Mouse (Mus musculus): ENCODE data around the gene Mthfd1l.

DNA sequence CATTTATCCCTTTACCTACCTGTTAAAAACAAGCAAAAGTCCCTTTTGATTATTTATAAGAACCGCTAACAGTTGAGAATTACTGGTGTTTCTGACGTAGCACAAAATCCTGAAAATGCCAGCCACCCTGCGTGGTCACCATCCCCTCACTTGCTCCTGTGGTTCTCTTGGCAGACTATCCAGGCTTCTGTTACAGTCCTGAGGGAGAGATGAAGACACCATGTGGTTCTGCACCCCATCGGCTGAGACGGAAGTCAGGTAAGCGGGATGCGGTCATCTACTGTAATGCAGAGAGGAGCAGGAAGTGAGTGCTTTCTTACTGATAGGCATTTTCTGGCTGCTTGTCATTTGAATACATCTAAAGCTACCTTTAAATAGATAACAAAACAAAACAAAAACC is 25.6 kb upstream of the Mthfd1l start:
- no peak for TF ChIP-seq TCF3 (IDR thresholded peaks at IDR 0.05; ENCODE audit: insufficient read length, low read depth)
- no peak for TF ChIP-seq POLR2AphosphoS2 (IDR thresholded peaks at IDR 0.05; ENCODE audit: insufficient read length, low read depth)
- no peak for TF ChIP-seq POLR2A (IDR thresholded peaks at IDR 0.05; ENCODE audit: insufficient read length, low read depth)
- no peak for TF ChIP-seq MAX (IDR thresholded peaks at IDR 0.05; ENCODE audit: low read depth)
- TF ChIP-seq REST (IDR thresholded peaks at IDR 0.05; ENCODE audit: insufficient read depth, insufficient read length), result no peak
- TF ChIP-seq MYOD1 (IDR thresholded peaks at IDR 0.05; ENCODE audit: control insufficient read depth in 1 of 3, insufficient read length in 2 of 3, low read depth in 2 of 3), result no peak
- TF ChIP-seq MYOG (IDR thresholded peaks at IDR 0.05; ENCODE audit: control insufficient read depth in 1 of 3, insufficient read depth in 1 of 3, insufficient read length in 2 of 3, low read depth in 2 of 3), result no peak
- TF ChIP-seq TCF12 (IDR thresholded peaks at IDR 0.05; ENCODE audit: insufficient read depth, poor library complexity, severe bottlenecking), result no peak
- no peak for TF ChIP-seq USF1 (IDR thresholded peaks at IDR 0.05; ENCODE audit: low read depth)
- no peak for TF ChIP-seq CEBPB (IDR thresholded peaks at IDR 0.05; ENCODE audit: insufficient read depth, poor library complexity, severe bottlenecking)

Data from myocyte (in vitro differentiated cells).